Mouse (Mus musculus) left cerebral cortex, adult 18-20 months (tissue): ENCODE results near the gene Rgs17. TPM values are rescaled to one million over a fixed set of nuclear protein-coding genes. Genes with fewer than 3 reads are reported as not detected.

ENCODE experiments used
- total RNA-seq, 2 experiments: library from RNA; stranded (reverse); gene quantifications; 2 replicates each; pipeline ENCODE4 v1.2.3; 2021

Gene Rgs17
- total RNA-seq, 2 experiments from 2014 or later: 66.7 to 68.3 TPM

Other genes starting within 250 kb of the Rgs17 start
- under 1 TPM; 0.91 to 0.98 TPM for gene Fbxo5, start 116.8 kb downstream of the Rgs17 start, total RNA-seq
- gene Mtrf1l, start 98.5 kb downstream of the Rgs17 start, total RNA-seq: 10 to 100 TPM in 1 of 2 experiments, 1 to 10 TPM in 1; 9.9 to 11.9 TPM